Mouse (Mus musculus): Measurements from ENCODE around the gene BC003965. TPM values are rescaled to one million over a fixed set of nuclear protein-coding genes. Genes with fewer than 3 reads are reported as not detected.
"Not testable (repeated sequence)": the region's sequence is repeated elsewhere in the genome, so short reads cannot be mapped to it uniquely, and the experiment has no call there.

BC003965 gene
- polyA plus RNA-seq, 1 experiment: 13.6 TPM

DNA sequence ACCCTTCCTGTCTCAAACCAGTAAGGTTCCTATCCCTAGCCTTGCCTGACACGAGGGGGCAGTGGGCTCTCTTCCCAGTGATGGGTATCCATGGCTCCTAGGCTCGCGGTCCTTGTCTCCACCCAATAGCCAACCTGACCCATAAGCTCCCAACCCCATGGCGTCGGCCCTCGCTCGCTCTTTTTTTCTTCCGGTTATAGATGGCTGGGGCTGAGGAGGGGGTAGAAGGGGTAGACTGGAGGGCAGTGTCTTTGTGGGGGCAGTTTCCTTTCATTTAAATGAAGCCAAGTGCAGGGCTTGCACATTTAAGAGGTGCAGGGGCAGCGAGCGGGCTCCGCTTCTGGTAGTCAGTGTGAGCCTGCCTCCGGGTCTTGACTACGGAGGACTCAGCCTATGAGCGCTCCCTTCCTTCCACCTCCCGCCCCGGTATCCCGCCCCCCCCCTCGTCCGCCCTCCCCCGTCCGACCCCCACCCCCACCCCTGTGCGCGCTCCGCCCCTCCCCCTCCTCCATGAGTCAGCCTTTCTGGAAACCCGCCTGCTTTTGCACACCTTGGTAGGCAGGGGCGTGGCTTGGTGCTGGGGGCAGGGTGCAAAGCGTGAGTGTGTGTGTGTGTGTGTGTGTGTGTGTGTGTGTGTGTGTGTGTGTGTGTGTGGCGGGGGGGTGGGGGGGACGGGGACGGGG, 37.6 kb downstream of the BC003965 start:
- Histone ChIP-seq H3K36me3 (ENCODE audit: control insufficient read depth, insufficient read depth, low read length, poor library complexity, severe bottlenecking) (no peaks in the 10 kb centered on the region), H3K9me3 (replicated peaks; ENCODE audit: control insufficient read depth, insufficient read depth, low read length, poor library complexity, severe bottlenecking) (no peaks in the 10 kb centered on the region), H3K9ac (ENCODE audit: low read depth, poor library complexity, severe bottlenecking) (peak overlapping the region; percentile 60), H3K4me1 (ENCODE audit: control insufficient read depth, insufficient read depth, low read length) (peaks cover 2% of the 10 kb centered on the region), H3K27me3 (ENCODE audit: control insufficient read depth, insufficient read depth, low read length, poor library complexity, severe bottlenecking) (no peaks in the 10 kb centered on the region), H3K4me3 (ENCODE audit: low read depth, low read length) (peak overlapping the region; percentile 71), H3K27ac (ENCODE audit: insufficient read depth, low read length) (peak overlapping the region; percentile 53)
- TF ChIP-seq POLR2A (IDR thresholded peaks at IDR 0.05; ENCODE audit: insufficient read depth, low read length) (no peak), EP300 (IDR thresholded peaks at IDR 0.05; ENCODE audit: insufficient read depth, low read depth, low read length) (no peak), CTCF (IDR thresholded peaks at IDR 0.05; ENCODE audit: low read depth, low read length) (no peak)

DNA sequence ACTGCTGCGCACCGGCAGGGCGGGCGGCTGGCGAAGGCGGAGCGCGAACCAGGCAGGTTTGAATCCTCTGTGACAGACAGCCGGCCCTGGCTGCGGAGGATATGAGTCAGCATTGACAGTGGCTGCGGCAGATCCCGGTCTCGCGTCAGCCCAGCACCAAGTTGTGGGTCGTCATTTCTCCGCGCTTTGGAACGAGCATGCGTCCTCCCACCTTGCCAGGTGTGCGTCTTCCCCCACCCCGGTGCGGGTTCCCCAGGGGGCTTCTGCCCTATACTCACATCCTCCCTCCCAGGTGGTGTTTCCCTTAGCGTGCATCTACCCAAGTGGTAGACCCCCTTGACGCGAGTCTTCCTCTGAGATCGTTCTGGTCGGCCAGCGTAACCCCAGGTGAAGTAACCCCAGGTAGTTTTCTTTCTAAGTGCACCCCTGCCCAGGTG, 38.2 kb downstream of the BC003965 start:
- H3K9me3 ChIP-seq (replicated peaks; ENCODE audit: control insufficient read depth, insufficient read depth, low read length, poor library complexity, severe bottlenecking); H3K36me3 ChIP-seq (ENCODE audit: control insufficient read depth, insufficient read depth, low read length, poor library complexity, severe bottlenecking); H3K27me3 ChIP-seq (ENCODE audit: control insufficient read depth, insufficient read depth, low read length, poor library complexity, severe bottlenecking); H3K4me1 ChIP-seq (ENCODE audit: control insufficient read depth, insufficient read depth, low read length): not testable (repeated sequence)
- Histone ChIP-seq H3K27ac (ENCODE audit: insufficient read depth, low read length) (peak overlapping the region; percentile 45; the same call in 1 of the 2 replicates), H3K4me3 (ENCODE audit: low read depth, low read length) (peak overlapping the region; percentile 77), H3K9ac (ENCODE audit: low read depth, poor library complexity, severe bottlenecking) (peak overlapping the region; percentile 60)

DNA sequence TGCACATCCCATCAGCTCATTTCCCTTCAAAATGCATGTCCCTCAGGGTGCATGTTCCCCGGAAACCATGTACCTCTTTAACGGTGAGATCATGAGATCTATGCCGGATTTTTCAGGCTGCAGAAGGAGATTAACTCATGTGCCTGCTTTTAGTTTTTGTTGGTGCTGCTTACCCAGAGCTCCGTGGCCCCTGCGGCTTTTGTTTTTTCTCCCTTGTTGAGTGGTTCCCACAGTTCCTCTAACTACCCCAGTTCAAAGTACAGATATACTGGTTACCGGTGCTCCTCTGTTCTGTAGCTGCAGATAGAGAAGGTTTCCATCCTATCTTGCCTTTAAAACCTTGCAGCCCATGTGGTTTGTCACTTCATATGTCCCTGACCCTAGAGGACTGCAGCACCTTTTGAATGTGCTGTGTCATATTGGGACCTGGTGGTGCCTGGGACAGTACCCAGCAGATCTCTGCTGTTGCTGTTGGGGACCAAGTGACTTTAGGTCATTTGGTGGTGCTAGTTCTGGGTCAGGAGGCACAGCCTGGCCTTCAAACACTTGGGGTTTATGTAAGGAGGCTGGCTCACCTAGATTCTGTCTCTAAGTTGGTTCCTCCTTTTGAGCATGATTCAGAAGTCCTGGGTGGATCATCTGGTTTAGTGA, 38.7 kb downstream of the BC003965 start:
- Histone ChIP-seq H3K4me3 (ENCODE audit: low read depth, low read length) (peak overlapping the region; percentile 77), H3K9ac (ENCODE audit: low read depth, poor library complexity, severe bottlenecking) (peak overlapping the region; percentile 60)
- TF ChIP-seq EP300 (IDR thresholded peaks at IDR 0.05; ENCODE audit: insufficient read depth, low read depth, low read length) (no peak), POLR2A (IDR thresholded peaks at IDR 0.05; ENCODE audit: insufficient read depth, low read length) (no peak), CTCF (IDR thresholded peaks at IDR 0.05; ENCODE audit: low read depth, low read length) (no peak)

GRCm38 (mm10) chr17:25224586-25225222, 40.4 kb downstream of the BC003965 start:
- H3K36me3 ChIP-seq (ENCODE audit: control insufficient read depth, insufficient read depth, low read length, poor library complexity, severe bottlenecking): peaks cover 4% of the 10 kb centered on the region; the same call in 1 of the 2 replicates
- no peak overlapping the region for H3K9ac ChIP-seq (ENCODE audit: low read depth, poor library complexity, severe bottlenecking)

More for the DNA sequence above, 38.7 kb downstream of the BC003965 start:
- no peaks in the 10 kb centered on the region for H3K36me3 ChIP-seq (ENCODE audit: control insufficient read depth, insufficient read depth, low read length, poor library complexity, severe bottlenecking)
- H3K9me3 ChIP-seq (replicated peaks; ENCODE audit: control insufficient read depth, insufficient read depth, low read length, poor library complexity, severe bottlenecking): no peaks in the 10 kb centered on the region
- peaks cover 2% of the 10 kb centered on the region for H3K4me1 ChIP-seq (ENCODE audit: control insufficient read depth, insufficient read depth, low read length)
- H3K27me3 ChIP-seq (ENCODE audit: control insufficient read depth, insufficient read depth, low read length, poor library complexity, severe bottlenecking): no peaks in the 10 kb centered on the region
- peak overlapping the region; percentile 45; the same call in 1 of the 2 replicates for H3K27ac ChIP-seq (ENCODE audit: insufficient read depth, low read length)

DNA sequence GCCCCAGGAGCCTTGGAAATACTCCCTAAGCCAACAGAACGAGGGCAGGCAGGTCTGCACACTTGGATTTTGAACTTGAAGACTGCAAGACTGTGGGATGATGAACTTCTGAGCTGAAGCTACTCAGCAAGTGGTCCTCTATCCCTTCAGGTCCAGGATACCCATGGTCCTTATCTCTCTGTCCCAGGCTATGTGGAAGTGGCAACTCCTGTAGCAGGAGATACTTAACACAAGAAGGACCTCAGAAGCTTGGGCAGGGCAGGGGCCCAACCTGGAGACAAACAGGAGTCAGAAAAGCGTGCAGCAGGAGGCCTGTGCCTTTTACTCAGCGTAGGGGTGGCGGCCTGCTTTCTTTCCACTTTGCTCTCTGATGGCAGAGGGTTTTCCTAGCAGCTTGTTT, 41.3 kb downstream of the BC003965 start:
- TF ChIP-seq EP300 (IDR thresholded peaks at IDR 0.05; ENCODE audit: insufficient read depth, low read depth, low read length) (no peak), CTCF (IDR thresholded peaks at IDR 0.05; ENCODE audit: low read depth, low read length) (no peak), POLR2A (IDR thresholded peaks at IDR 0.05; ENCODE audit: insufficient read depth, low read length) (no peak)
- H3K9me3 ChIP-seq (replicated peaks; ENCODE audit: control insufficient read depth, insufficient read depth, low read length, poor library complexity, severe bottlenecking): no peaks in the 10 kb centered on the region
- H3K27ac ChIP-seq (ENCODE audit: insufficient read depth, low read length): no peak overlapping the region
- no peak overlapping the region for H3K9ac ChIP-seq (ENCODE audit: low read depth, poor library complexity, severe bottlenecking)
- H3K4me1 ChIP-seq (ENCODE audit: control insufficient read depth, insufficient read depth, low read length): peaks cover 2% of the 10 kb centered on the region
- peaks cover 7% of the 10 kb centered on the region; the same call in 1 of the 2 replicates for H3K36me3 ChIP-seq (ENCODE audit: control insufficient read depth, insufficient read depth, low read length, poor library complexity, severe bottlenecking)
- H3K27me3 ChIP-seq (ENCODE audit: control insufficient read depth, insufficient read depth, low read length, poor library complexity, severe bottlenecking): no peaks in the 10 kb centered on the region
- H3K4me3 ChIP-seq (ENCODE audit: low read depth, low read length): no peak overlapping the region

More at GRCm38 (mm10) chr17:25224586-25225222, 40.4 kb downstream of the BC003965 start:
- Histone ChIP-seq H3K27me3 (ENCODE audit: control insufficient read depth, insufficient read depth, low read length, poor library complexity, severe bottlenecking) (no peaks in the 10 kb centered on the region), H3K9me3 (replicated peaks; ENCODE audit: control insufficient read depth, insufficient read depth, low read length, poor library complexity, severe bottlenecking) (no peaks in the 10 kb centered on the region), H3K27ac (ENCODE audit: insufficient read depth, low read length) (no peak overlapping the region), H3K4me3 (ENCODE audit: low read depth, low read length) (no peak overlapping the region), H3K4me1 (ENCODE audit: control insufficient read depth, insufficient read depth, low read length) (peaks cover 2% of the 10 kb centered on the region)
- TF ChIP-seq CTCF (IDR thresholded peaks at IDR 0.05; ENCODE audit: low read depth, low read length): no peak
- no peak for TF ChIP-seq POLR2A (IDR thresholded peaks at IDR 0.05; ENCODE audit: insufficient read depth, low read length)
- TF ChIP-seq EP300 (IDR thresholded peaks at IDR 0.05; ENCODE audit: insufficient read depth, low read depth, low read length): no peak

- Histone ChIP-seq H3K27me3 (ENCODE audit: control insufficient read depth, insufficient read depth, low read length, poor library complexity, severe bottlenecking) (no peaks in the 10 kb centered on the region), H3K9ac (ENCODE audit: low read depth, poor library complexity, severe bottlenecking) (no peak overlapping the region), H3K36me3 (ENCODE audit: control insufficient read depth, insufficient read depth, low read length, poor library complexity, severe bottlenecking) (peaks cover 12% of the 10 kb centered on the region), H3K4me1 (ENCODE audit: control insufficient read depth, insufficient read depth, low read length) (peaks cover 2% of the 10 kb centered on the region), H3K4me3 (ENCODE audit: low read depth, low read length) (no peak overlapping the region), H3K9me3 (replicated peaks; ENCODE audit: control insufficient read depth, insufficient read depth, low read length, poor library complexity, severe bottlenecking) (no peaks in the 10 kb centered on the region), H3K27ac (ENCODE audit: insufficient read depth, low read length) (no peak overlapping the region)
- no peak for TF ChIP-seq POLR2A (IDR thresholded peaks at IDR 0.05; ENCODE audit: insufficient read depth, low read length)
- TF ChIP-seq CTCF (IDR thresholded peaks at IDR 0.05; ENCODE audit: low read depth, low read length): no peak
- TF ChIP-seq EP300 (IDR thresholded peaks at IDR 0.05; ENCODE audit: insufficient read depth, low read depth, low read length): no peak
Measured at GRCm38 (mm10) chr17:25227991-25228390, 43.6 kb downstream of the BC003965 start.

DNA sequence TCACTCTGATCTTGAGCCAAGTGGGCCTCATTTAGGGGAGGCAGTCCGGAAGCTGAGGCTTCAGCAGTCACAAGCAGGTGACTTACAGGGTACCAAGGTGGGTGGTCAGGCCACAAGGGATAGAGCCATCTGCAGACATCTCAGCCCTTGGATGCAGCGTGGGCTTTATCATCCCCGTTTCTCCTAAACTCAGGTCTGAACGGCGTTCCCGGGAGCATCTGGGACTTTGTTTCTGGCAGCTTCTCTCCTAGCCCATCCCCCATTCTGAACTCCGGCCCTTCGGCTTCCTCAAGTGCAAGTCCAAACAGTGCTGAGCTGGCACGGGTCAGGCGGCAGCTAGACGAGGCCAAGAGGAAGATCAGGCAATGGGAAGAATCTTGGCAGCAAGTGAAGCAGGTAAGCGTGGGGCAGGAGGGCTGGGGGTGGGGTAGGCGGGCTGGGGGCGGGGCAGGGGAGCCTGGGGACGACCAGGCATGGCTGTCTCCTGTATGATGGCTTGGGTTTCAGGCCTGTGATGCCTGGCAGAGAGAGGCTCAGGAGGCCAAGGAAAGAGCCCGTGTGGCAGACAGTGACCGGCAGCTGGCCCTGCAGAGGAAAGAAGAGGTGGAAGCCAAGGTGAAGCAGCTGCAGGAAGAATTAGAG, 45.8 kb downstream of the BC003965 start:
- H3K4me1 ChIP-seq (ENCODE audit: control insufficient read depth, insufficient read depth, low read length); H3K27ac ChIP-seq (ENCODE audit: insufficient read depth, low read length); H3K27me3 ChIP-seq (ENCODE audit: control insufficient read depth, insufficient read depth, low read length, poor library complexity, severe bottlenecking); H3K9me3 ChIP-seq (replicated peaks; ENCODE audit: control insufficient read depth, insufficient read depth, low read length, poor library complexity, severe bottlenecking); H3K9ac ChIP-seq (ENCODE audit: low read depth, poor library complexity, severe bottlenecking); H3K4me3 ChIP-seq (ENCODE audit: low read depth, low read length): not testable (repeated sequence)
- peaks cover 17% of the 10 kb centered on the region for H3K36me3 ChIP-seq (ENCODE audit: control insufficient read depth, insufficient read depth, low read length, poor library complexity, severe bottlenecking)

All from ES-Bruce4 (cell line).